Mouse (Mus musculus): ENCODE data around the gene Pknox2.

Gene Pknox2

GRCm38 (mm10) chr9:36932950-36933812 lies 214.0 kb downstream of the Pknox2 start:
- no peak for DNase-seq

- no peak for DNase-seq
These were observed 215.6 kb downstream of the Pknox2 start for GRCm38 (mm10) chr9:36931657-36932056.

GRCm38 (mm10) chr9:36923753-36924152 lies 223.5 kb downstream of the Pknox2 start:
- no peak for DNase-seq

- no peak for DNase-seq
These were observed 225.3 kb downstream of the Pknox2 start for GRCm38 (mm10) chr9:36921718-36922415.

GRCm38 (mm10) chr9:36919472-36919871 lies 227.7 kb downstream of the Pknox2 start:
- DNase-seq = no peak

GRCm38 (mm10) chr9:36918582-36918981 lies 228.6 kb downstream of the Pknox2 start:
- DNase-seq = no peak

GRCm38 (mm10) chr9:36916915-36917314 lies 230.3 kb downstream of the Pknox2 start:
- DNase-seq = peak; percentile 6

- peak; percentile 31 for DNase-seq
These were observed 230.8 kb downstream of the Pknox2 start for GRCm38 (mm10) chr9:36916362-36916761.

GRCm38 (mm10) chr9:36905452-36905851 lies 241.8 kb downstream of the Pknox2 start:
- no peak for DNase-seq

- DNase-seq = no peak
These were observed 246.7 kb downstream of the Pknox2 start for GRCm38 (mm10) chr9:36900464-36900863.

- no peak for DNase-seq
These were observed 248.6 kb downstream of the Pknox2 start for GRCm38 (mm10) chr9:36898560-36898959.

- no peak for DNase-seq
These were observed 252.1 kb downstream of the Pknox2 start for GRCm38 (mm10) chr9:36895009-36895693.

GRCm38 (mm10) chr9:36894242-36894641 lies 253.0 kb downstream of the Pknox2 start:
- no peak for DNase-seq

- DNase-seq = no peak
These were observed 253.7 kb downstream of the Pknox2 start for GRCm38 (mm10) chr9:36893413-36893990.

GRCm38 (mm10) chr9:36890552-36890951 lies 256.7 kb downstream of the Pknox2 start:
- no peak for DNase-seq

GRCm38 (mm10) chr9:36885237-36885636 lies 262.0 kb downstream of the Pknox2 start:
- no peak for DNase-seq

GRCm38 (mm10) chr9:36883569-36883968 lies 263.6 kb downstream of the Pknox2 start:
- no peak for DNase-seq

GRCm38 (mm10) chr9:36882034-36882745 lies 265.0 kb downstream of the Pknox2 start:
- no peak for DNase-seq

- no peak for DNase-seq
These were observed 265.6 kb downstream of the Pknox2 start for GRCm38 (mm10) chr9:36881615-36882014.

- DNase-seq = no peak
These were observed 270.4 kb downstream of the Pknox2 start for GRCm38 (mm10) chr9:36876787-36877186.

- no peak for DNase-seq
These were observed 270.9 kb downstream of the Pknox2 start for GRCm38 (mm10) chr9:36876313-36876712.

GRCm38 (mm10) chr9:36873796-36874195 lies 273.4 kb downstream of the Pknox2 start:
- DNase-seq = no peak

All from kidney, adult 11 months (tissue).